Comparison of ENCODE assay signal across 8 mouse cellular contexts in genomic region chr14:120514821-120515271, GRCm38 (mm10). TPM values are rescaled to one million over a fixed set of nuclear protein-coding genes. Genes with fewer than 3 reads are reported as not detected.
DNase-seq lines count a peak whose midpoint lies in the region; ATAC-seq lines count a peak whose summit lies in the region.

No protein-coding gene starts in this region.

- peak; percentile 51 for DNase-seq in gastrocnemius, adult 18-20 months (ENCODE audit: low spot score)
- DNase-seq in gastrocnemius, postnatal 10 days = no peak
- DNase-seq in urinary bladder, postnatal 36 days (ENCODE audit: low spot score in 2 of 2) = peak; percentile 40 to 51
- no peak for DNase-seq in urinary bladder, postnatal 10 days (ENCODE audit: low spot score)
- DNase-seq in gonadal fat pad, adult 2 months (ENCODE audit: low read depth) = peak; percentile 76
- DNase-seq in ovary, postnatal 36 days (ENCODE audit: low spot score) = no peak
- DNase-seq in layer of hippocampus, adult 8-10 months (ENCODE audit: low spot score in 2 of 2) = no peak

- no peak for ATAC-seq in frontal cortex, adult (ENCODE audit: low TSS enrichment)

RNA-seq across cellular contexts. Expression of gene Rap2a, which starts 36.6 kb away (rescaled TPM):
- 1 to 10 TPM; 2.2 to 3.4 TPM for total RNA-seq in gastrocnemius, adult 18-20 months (2021)
- total RNA-seq in gastrocnemius, postnatal 10 days (2021) = 10 to 100 TPM; 13.1 to 15.7 TPM
- polyA plus RNA-seq in gonadal fat pad, adult 2 months (2012; rRNA removed) = 11.8 and 14.2 TPM in 2 replicates
- total RNA-seq in layer of hippocampus, adult 8-10 months (2022) = 10 to 100 TPM; 67.6 to 82.7 (median 71.8) TPM

Comparison
In these comparisons a context has a peak if more than half of its experiments do, and no peak if none do; other contexts are left out.
1. DNase-seq: peak in gastrocnemius, adult 18-20 months (single experiment), urinary bladder, postnatal 36 days (2 of 2) and gonadal fat pad, adult 2 months (single experiment); none in gastrocnemius, postnatal 10 days (single experiment), urinary bladder, postnatal 10 days (single experiment), ovary, postnatal 36 days (single experiment) and layer of hippocampus, adult 8-10 months (0 of 2).
2. RNA of gene Rap2a, which starts 36.6 kb away (total RNA-seq): 67.6 to 82.7 TPM in layer of hippocampus, adult 8-10 months; 13.1 to 15.7 TPM in gastrocnemius, postnatal 10 days and 2.2 to 3.4 TPM in gastrocnemius, adult 18-20 months; every median in the first group is over 4 times any median in the second.